Mouse (Mus musculus) left cerebral cortex, postnatal 10 days (tissue): ENCODE results near the gene Prdx1. TPM values are rescaled to one million over a fixed set of nuclear protein-coding genes. Genes with fewer than 3 reads are reported as not detected.
"Not testable (repeated sequence)": the region's sequence is repeated elsewhere in the genome, so short reads cannot be mapped to it uniquely, and the experiment has no call there.

ENCODE experiments used
- DNase-seq, 2 experiments: peaks; one replicate each; pipeline ENCODE4 v3.0.0; 2021 to 2022; ENCODE audit warnings: low spot score in 2 of 2, mixed read lengths in 1 of 2; ENCODE audit errors: extremely low spot score in 1 of 2
- intact Hi-C: fragments of 180-260 bp; cut with DNase I; formaldehyde crosslinking; loops from one replicate; pipeline ENCODE4 v1.15.1; 2025
- total RNA-seq, 2 experiments: library from RNA; stranded (reverse); gene quantifications; 2 replicates each; pipeline ENCODE4 v1.2.3; 2021

Gene Prdx1
- total RNA-seq, 2 experiments from 2014 or later: 173 to 197 TPM

GRCm38 (mm10) chr4:116672785-116673184 lies 12.6 kb upstream of the Prdx1 start:
- peak in 1 of 2 experiments; percentile 42 for DNase-seq
- intact Hi-C loops: no loop called here

- intact Hi-C loops, DNase-seq: not testable (repeated sequence)
Observed at GRCm38 (mm10) chr4:116674761-116675160, 10.6 kb upstream of the Prdx1 start.

- DNase-seq: no peak
- intact Hi-C loops: no loop called here
Observed at GRCm38 (mm10) chr4:116676027-116676426, 9.3 kb upstream of the Prdx1 start.

GRCm38 (mm10) chr4:116677808-116678207 lies 7.5 kb upstream of the Prdx1 start:
- intact Hi-C loops: no loop called here
- DNase-seq: no peak

- DNase-seq: no peak
- intact Hi-C loops: no loop called here
Observed at GRCm38 (mm10) chr4:116679141-116679540, 6.2 kb upstream of the Prdx1 start.

GRCm38 (mm10) chr4:116680521-116680920 lies 4.8 kb upstream of the Prdx1 start:
- intact Hi-C loops, DNase-seq: not testable (repeated sequence)

GRCm38 (mm10) chr4:116683957-116684356 lies 1.4 kb upstream of the Prdx1 start:
- intact Hi-C loops: no loop called here
- no peak for DNase-seq

GRCm38 (mm10) chr4:116684665-116685064 lies 679 bp upstream of the Prdx1 start:
- intact Hi-C loops: loop anchor here (5.0 kb wide), 1 partner anchor 32 kb away; the partner anchor contains the start of gene Akr1a1
- DNase-seq: no peak

GRCm38 (mm10) chr4:116687041-116687440 lies 1.7 kb downstream of the Prdx1 start:
- no peak for DNase-seq
- intact Hi-C loops: loop anchor here (5.0 kb wide), 1 partner anchor 35 kb away; the partner anchor contains the start of gene Akr1a1

GRCm38 (mm10) chr4:116689309-116689876 lies 4.0 kb downstream of the Prdx1 start:
- DNase-seq: no peak
- intact Hi-C loops: loop anchor here (5.0 kb wide), 1 partner anchor 37 kb away; the partner anchor contains the start of gene Akr1a1

- intact Hi-C loops: no loop called here
- DNase-seq: no peak
Observed at GRCm38 (mm10) chr4:116692146-116692545, 6.8 kb downstream of the Prdx1 start.

GRCm38 (mm10) chr4:116693785-116694184 lies 8.4 kb downstream of the Prdx1 start:
- DNase-seq: no peak
- intact Hi-C loops: no loop called here

GRCm38 (mm10) chr4:116698693-116699342 lies 13.5 kb downstream of the Prdx1 start:
- intact Hi-C loops: no loop called here
- DNase-seq: no peak

GRCm38 (mm10) chr4:116700964-116701363 lies 15.6 kb downstream of the Prdx1 start:
- no peak for DNase-seq
- intact Hi-C loops: no loop called here

GRCm38 (mm10) chr4:116703804-116704203 lies 18.5 kb downstream of the Prdx1 start:
- intact Hi-C loops: no loop called here
- DNase-seq: peak; percentile 20 to 76

GRCm38 (mm10) chr4:116707666-116708065 lies 22.3 kb downstream of the Prdx1 start:
- intact Hi-C loops: no loop called here
- DNase-seq: no peak

- intact Hi-C loops: no loop called here
- DNase-seq: peak; percentile 93 to 96
Observed at GRCm38 (mm10) chr4:116708201-116708764, 22.9 kb downstream of the Prdx1 start, which contains the start of the genes Mmachc and Ccdc163. Mmachc (minus strand) TSS chr4:116708406. Ccdc163 (plus strand) TSS chr4:116708509.

GRCm38 (mm10) chr4:116708791-116709390 lies 23.5 kb downstream of the Prdx1 start:
- no peak for DNase-seq

GRCm38 (mm10) chr4:116710154-116710553 lies 24.8 kb downstream of the Prdx1 start:
- no peak for DNase-seq
- intact Hi-C loops: loop anchor here (10.0 kb wide), 1 partner anchor 285 kb away; the partner anchor contains the start of genes Hectd3 and Urod

More at GRCm38 (mm10) chr4:116708791-116709390, 23.5 kb downstream of the Prdx1 start:
- intact Hi-C loops: no loop called here
